Mouse (Mus musculus) Patski (cell line): ENCODE results near the gene Crtac1. TPM values are rescaled to one million over a fixed set of nuclear protein-coding genes. Genes with fewer than 3 reads are reported as not detected.

Experiments
- ATAC-seq: fragments of 100-300 bp; one replicate; pipeline ENCODE4 v1.8.0; 2021
- CTCF ChIA-PET: fragments of 350-600 bp; sonication (Branson Sonifier 250); formaldehyde crosslinking; loops from one replicate; lab custom pipeline; 2022; ENCODE audit warnings: inconsistent platforms; lab: Charles Lee
- POLR2A ChIA-PET: fragments of 350-600 bp; sonication (Branson Sonifier 250); formaldehyde crosslinking; loops from one replicate; lab custom pipeline; 2022; ENCODE audit warnings: antibody characterized with exemption, inconsistent platforms; lab: Charles Lee
- DNase-seq: peaks from one replicate; pipeline ENCODE4 v3.0.0-alpha.2; 2011; ENCODE audit warnings: low read depth, low spot score
- H3K27me3 ChIP-seq: fragments of 371-371 bp; one replicate; pipeline ENCODE4 v1.5.1; 2021
- CTCF ChIP-seq: fragments of 100-300 bp; IDR thresholded peaks from one replicate; pipeline ENCODE4 v1.5.1; 2021
- in situ Hi-C: fragments of 300-500 bp; cut with MboI; formaldehyde crosslinking; loops from 3 replicates; pipeline ENCODE4 v1.11.1; 2018; ENCODE audit warnings: low pct_unique_long_range_greater_than_20kb, mixed read lengths
- polyA plus RNA-seq: library from polyadenylated mRNA; unstranded; gene quantifications from one replicate; pipeline ENCODE4 v1.2.3, GENCODE M21; 2021

Gene Crtac1
- polyA plus RNA-seq, 1 experiment from 2014 or later, result 15.3 TPM

- POLR2A ChIA-PET, result no interaction called here
- DNase-seq (no peak), ATAC-seq (no peak)
- TF ChIP-seq CTCF, result no peak
- in situ Hi-C loops, result no loop called here
- peaks cover 46% of the 10 kb centered on the region for H3K27me3 ChIP-seq
- CTCF ChIA-PET, result interaction anchor here (1.2 kb wide), 1 partner anchor 12 kb away, joined by 5 read pairs; no protein-coding TSS in a partner anchor
Observed at GRCm38 (mm10) chr19:42303210-42303813, 128.3 kb downstream of the Crtac1 start.

GRCm38 (mm10) chr19:42293216-42293615 is 138.4 kb downstream of the Crtac1 start:
- in situ Hi-C loops, result no loop called here
- no peak for TF ChIP-seq CTCF
- H3K27me3 ChIP-seq, result peaks cover 37% of the 10 kb centered on the region
- DNase-seq (no peak), ATAC-seq (no peak)
- ChIA-PET CTCF (no interaction called here), POLR2A (no interaction called here)

- in situ Hi-C loops, result no loop called here
- TF ChIP-seq CTCF, result no peak
- peaks cover 39% of the 10 kb centered on the region for H3K27me3 ChIP-seq
- ChIA-PET POLR2A (interaction anchor here (0.5 kb wide), 1 partner anchor 390 kb away, joined by 3 read pairs; no protein-coding TSS in a partner anchor), CTCF (no interaction called here)
- ATAC-seq (no peak), DNase-seq (no peak)
Observed at GRCm38 (mm10) chr19:42292106-42292505, 139.5 kb downstream of the Crtac1 start.

GRCm38 (mm10) chr19:42290954-42291661 is 140.5 kb downstream of the Crtac1 start:
- DNase-seq (no peak), ATAC-seq (no peak)
- H3K27me3 ChIP-seq, result peaks cover 41% of the 10 kb centered on the region
- no peak for TF ChIP-seq CTCF
- in situ Hi-C loops, result no loop called here
- POLR2A ChIA-PET, result interaction anchor here (0.5 kb wide), 1 partner anchor 139 kb away, joined by 3 read pairs; no protein-coding TSS in a partner anchor
- CTCF ChIA-PET, result no interaction called here

- TF ChIP-seq CTCF, result no peak
- CTCF ChIA-PET, result interaction anchor here (0.9 to 2.1 kb wide), 3 partner anchors 9 to 102 kb away, joined by 3 to 5 read pairs (median 5); no protein-coding TSS in a partner anchor
- ATAC-seq (no peak), DNase-seq (no peak)
- in situ Hi-C loops, result no loop called here
- POLR2A ChIA-PET, result no interaction called here
- peaks cover 46% of the 10 kb centered on the region for H3K27me3 ChIP-seq
Observed at GRCm38 (mm10) chr19:42288361-42288760, 143.2 kb downstream of the Crtac1 start.

- DNase-seq (no peak), ATAC-seq (no peak)
- CTCF ChIA-PET, result no interaction called here
- no peak for TF ChIP-seq CTCF
- in situ Hi-C loops, result no loop called here
- H3K27me3 ChIP-seq, result peaks cover 35% of the 10 kb centered on the region
- POLR2A ChIA-PET, result no interaction called here
Observed at GRCm38 (mm10) chr19:42284178-42284577, 147.4 kb downstream of the Crtac1 start.

GRCm38 (mm10) chr19:42279611-42280010 is 152.0 kb downstream of the Crtac1 start:
- POLR2A ChIA-PET, result no interaction called here
- H3K27me3 ChIP-seq, result peaks cover 50% of the 10 kb centered on the region
- ATAC-seq (no peak), DNase-seq (no peak)
- TF ChIP-seq CTCF, result no peak
- CTCF ChIA-PET, result interaction anchor here (1.4 to 1.7 kb wide), 3 partner anchors 8 to 62 kb away, joined by 4 to 5 read pairs (median 4); no protein-coding TSS in a partner anchor
- in situ Hi-C loops, result no loop called here

- DNase-seq (no peak), ATAC-seq (no peak)
- ChIA-PET CTCF (interaction anchor here (1.3 to 1.7 kb wide), 3 partner anchors 9 to 62 kb away, joined by 4 to 5 read pairs (median 4); no protein-coding TSS in a partner anchor), POLR2A (interaction anchor here (0.9 kb wide), 1 partner anchor 74 kb away, joined by 3 read pairs; no protein-coding TSS in a partner anchor)
- no peak for TF ChIP-seq CTCF
- in situ Hi-C loops, result no loop called here
- peaks cover 53% of the 10 kb centered on the region for H3K27me3 ChIP-seq
Observed at GRCm38 (mm10) chr19:42278461-42278860, 153.1 kb downstream of the Crtac1 start.

GRCm38 (mm10) chr19:42277288-42277687 is 154.3 kb downstream of the Crtac1 start:
- H3K27me3 ChIP-seq, result peaks cover 53% of the 10 kb centered on the region
- no peak for TF ChIP-seq CTCF
- ChIA-PET CTCF (no interaction called here), POLR2A (no interaction called here)
- DNase-seq, result no peak
- ATAC-seq, result no peak
- in situ Hi-C loops, result no loop called here

- POLR2A ChIA-PET, result interaction anchor here (0.7 to 0.8 kb wide), 2 partner anchors 26 to 54 kb away, joined by 3 to 4 read pairs; no protein-coding TSS in a partner anchor
- CTCF ChIA-PET, result interaction anchor here (0.8 to 4.6 kb wide), 21 partner anchors 9 to 201 kb away, joined by 3 to 48 read pairs (median 5); no protein-coding TSS in a partner anchor
- no peak for TF ChIP-seq CTCF
- ATAC-seq, result no peak
- peaks cover 23% of the 10 kb centered on the region for H3K27me3 ChIP-seq
- in situ Hi-C loops, result loop anchor here (5.0 kb wide), 1 partner anchor 55 kb away; no protein-coding TSS in a partner anchor
- DNase-seq, result no peak
Observed at GRCm38 (mm10) chr19:42272003-42272963, 159.3 kb downstream of the Crtac1 start.
